Mouse (Mus musculus) B cell, adult 62 days (primary cell): ENCODE results near the gene Dcpp3. TPM values are rescaled to one million over a fixed set of nuclear protein-coding genes. Genes with fewer than 3 reads are reported as not detected.

Experiments used
- total RNA-seq: library from RNA; stranded (reverse); gene quantifications from 4 replicates; pipeline ENCODE4 v1.2.4, GENCODE M21; 2023

The Dcpp3 gene
- not detected in 4 replicates for total RNA-seq

DNA sequence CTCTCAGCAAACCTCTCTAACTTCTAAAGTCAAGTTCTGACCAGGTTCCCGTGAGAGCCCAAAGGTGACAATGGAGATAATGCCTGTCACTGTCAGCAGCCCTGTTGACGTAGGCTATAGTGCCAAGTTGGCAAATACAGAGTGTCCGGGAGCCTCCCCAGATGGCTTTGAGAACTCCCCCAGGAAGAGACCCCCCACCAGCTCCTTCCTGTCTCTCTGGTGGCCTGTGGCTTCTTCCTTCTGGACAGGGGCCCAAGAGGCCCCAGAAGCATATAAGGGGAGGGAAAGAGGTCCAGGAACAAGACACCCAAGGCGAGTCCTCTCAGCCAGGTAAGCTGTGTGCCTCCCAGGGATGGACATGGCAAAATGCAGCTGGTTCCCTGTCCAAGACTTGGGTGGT, at the start of gene Dcpp3:
Gene Dcpp3 (plus strand): TSS at position 301 of the 400 bp plus-strand sequence.

DNA sequence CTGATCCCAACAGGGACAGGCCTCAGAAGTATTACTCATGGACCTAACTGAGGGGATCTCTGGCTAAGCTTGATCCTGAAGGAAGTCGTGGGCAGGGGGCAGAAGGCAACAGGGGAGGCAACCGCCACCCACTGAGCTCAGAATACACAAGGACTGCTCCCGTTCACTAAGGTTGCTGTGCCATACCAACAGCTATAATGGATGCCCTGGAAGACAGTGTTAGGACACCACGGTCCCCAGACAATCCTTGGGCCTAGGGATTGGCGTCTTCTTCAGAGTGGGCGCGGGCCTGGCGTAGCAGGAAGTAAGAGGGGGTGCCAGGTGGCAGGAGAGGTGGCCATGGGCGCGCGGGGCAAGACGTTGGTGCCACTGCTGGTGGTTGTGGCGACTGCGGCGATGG, 49.5 kb upstream of the Dcpp3 start, which contains the start of gene Prss21:
Gene Prss21 (plus strand): TSS at position 301 of the 400 bp plus-strand sequence.

DNA sequence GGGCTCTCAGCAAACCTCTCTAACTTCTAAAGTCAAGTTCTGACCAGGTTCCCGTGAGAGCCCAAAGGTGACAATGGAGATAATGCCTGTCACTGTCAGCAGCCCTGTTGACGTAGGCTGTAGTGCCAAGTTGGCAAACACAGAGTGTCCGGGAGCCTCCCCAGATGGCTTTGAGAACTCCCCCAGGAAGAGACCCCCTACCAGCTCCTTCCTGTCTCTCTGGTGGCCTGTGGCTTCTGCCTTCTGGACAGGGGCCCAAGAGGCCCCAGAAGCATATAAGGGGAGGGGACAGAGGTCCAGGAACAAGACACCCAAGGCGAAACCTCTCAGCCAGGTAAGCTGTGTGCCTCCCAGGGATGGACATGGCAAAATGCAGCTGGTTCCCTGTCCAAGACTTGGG, 36.7 kb upstream of the Dcpp3 start, which contains the start of the genes Dcpp1 and Dcpp2:
Gene Dcpp1 (plus strand): TSS at position 301 of the 400 bp plus-strand sequence.
Gene Dcpp2 (plus strand): TSS at position 305 of the 400 bp plus-strand sequence.

DNA sequence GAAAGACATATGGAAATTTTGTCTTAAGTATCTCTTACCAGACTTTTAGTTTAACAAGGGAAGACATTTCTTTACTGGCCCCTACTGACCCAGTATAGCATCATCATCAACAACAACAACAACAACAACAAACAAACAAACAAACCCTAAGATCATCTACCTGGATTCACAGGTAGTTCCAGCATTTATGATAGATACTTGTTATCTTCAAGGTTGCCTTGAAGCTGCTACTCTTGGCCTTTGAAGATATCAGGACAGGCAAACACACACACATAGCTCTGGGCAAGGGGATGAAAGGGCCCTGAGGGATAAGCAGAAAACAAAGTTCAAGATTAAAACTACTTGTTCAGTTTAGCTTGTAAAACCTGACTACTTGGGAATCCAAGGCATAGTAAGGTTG, 24.1 kb downstream of the Dcpp3 start, which contains the start of gene Sbp:
Gene Sbp (plus strand): TSS at position 301 of the 400 bp plus-strand sequence.

DNA sequence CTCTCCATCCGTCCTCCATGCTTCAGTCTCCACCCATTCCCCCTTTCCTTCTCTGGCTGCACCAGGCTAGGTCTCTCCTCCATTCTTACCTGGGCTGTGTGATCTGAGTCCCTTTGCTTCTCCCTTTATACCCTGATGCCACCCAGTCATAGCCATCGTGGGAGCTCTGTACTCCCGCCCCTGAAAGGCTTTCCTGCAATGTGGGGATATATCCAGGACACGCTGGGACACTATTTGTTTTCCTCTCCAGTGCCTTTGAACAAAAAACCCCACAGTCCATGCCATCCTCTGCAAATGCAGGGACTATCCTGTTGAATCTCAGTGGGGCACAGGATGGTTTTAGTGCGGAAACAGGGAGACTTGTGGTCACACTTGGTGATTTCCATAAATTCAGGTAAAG, 37.9 kb downstream of the Dcpp3 start, which contains the start of gene Sbpl:
Gene Sbpl (minus strand): TSS at position 101 of the 400 bp plus-strand sequence.

Other genes with a start within 250 kb of the Dcpp3 start
- gene Hcfc1r1, start 243.9 kb upstream of the Dcpp3 start, total RNA-seq = 38.2 to 46.6 TPM (median 40.7 TPM) in 4 replicates
- gene Thoc6, start 243.6 kb upstream of the Dcpp3 start, total RNA-seq = 23.1 to 32.2 TPM (median 25.4 TPM) in 4 replicates
- 14.4 to 18.6 TPM (median 16.4 TPM) in 4 replicates for gene Tnfrsf12a, start 240.0 kb upstream of the Dcpp3 start, total RNA-seq
- not detected in 4 replicates for gene Cldn6, start 238.2 kb upstream of the Dcpp3 start, total RNA-seq
- gene Cldn9, start 233.4 kb upstream of the Dcpp3 start, total RNA-seq = not detected in 4 replicates
- gene 1520401A03Rik, start 194.7 kb upstream of the Dcpp3 start, total RNA-seq = not detected in 4 replicates
- gene Pkmyt1, start 191.1 kb upstream of the Dcpp3 start, total RNA-seq = 35.2 to 41.8 TPM (median 38.7 TPM) in 4 replicates
- 0.52 to 2.1 TPM (median 1.5 TPM) in 4 replicates for gene Paqr4, start 176.6 kb upstream of the Dcpp3 start, total RNA-seq
- gene Kremen2, start 171.6 kb upstream of the Dcpp3 start, total RNA-seq = 0.37 TPM in 1 of 4 replicates, not detected in the others
- gene Flywch1, start 145.9 kb upstream of the Dcpp3 start, total RNA-seq = 26.3 to 31.2 TPM (median 27.9 TPM) in 4 replicates
- gene Flywch2, start 131.4 kb upstream of the Dcpp3 start, total RNA-seq = not detected in 4 replicates
- gene Srrm2, start 126.9 kb upstream of the Dcpp3 start, total RNA-seq = 1,370 to 1,448 TPM (median 1,386 TPM) in 4 replicates
- gene Elob, start 88.3 kb upstream of the Dcpp3 start, total RNA-seq = 153 to 167 TPM (median 160 TPM) in 4 replicates
- not detected in 4 replicates for gene Prss33, start 81.4 kb upstream of the Dcpp3 start, total RNA-seq
- not detected in 4 replicates for gene Prss32, start 73.6 kb upstream of the Dcpp3 start, total RNA-seq
- gene Prss41, start 73.3 kb upstream of the Dcpp3 start, total RNA-seq = 0.64 to 0.75 TPM (median 0.66 TPM) in 3 of 4 replicates, not detected in the other
- gene Prss21, start 49.4 kb upstream of the Dcpp3 start, total RNA-seq = not detected in 4 replicates
- not detected in 4 replicates for gene Dcpp1, start 36.6 kb upstream of the Dcpp3 start, total RNA-seq
- gene Dcpp2, start 36.6 kb upstream of the Dcpp3 start, total RNA-seq = not detected in 4 replicates
- not detected in 4 replicates for gene Sbp, start 24.2 kb downstream of the Dcpp3 start, total RNA-seq
- not detected in 4 replicates for gene Sbpl, start 37.8 kb downstream of the Dcpp3 start, total RNA-seq
- not detected in 4 replicates for gene Prss30, start 63.1 kb downstream of the Dcpp3 start, total RNA-seq
- not detected in 4 replicates for gene Prss22, start 80.6 kb downstream of the Dcpp3 start, total RNA-seq
- gene Prss27, start 120.7 kb downstream of the Dcpp3 start, total RNA-seq = not detected in 4 replicates
- gene Kctd5, start 156.0 kb downstream of the Dcpp3 start, total RNA-seq = 29.6 to 31.8 TPM (median 29.9 TPM) in 4 replicates
- 65.9 to 81.7 TPM (median 72.0 TPM) in 4 replicates for gene Pdpk1, start 233.5 kb downstream of the Dcpp3 start, total RNA-seq
- gene Amdhd2, start 246.3 kb downstream of the Dcpp3 start, total RNA-seq = 29.6 to 42.8 TPM (median 37.1 TPM) in 4 replicates